Mouse (Mus musculus) intestine, embryonic 14.5 days (tissue): ENCODE results near the gene Fry. TPM values are rescaled to one million over a fixed set of nuclear protein-coding genes. Genes with fewer than 3 reads are reported as not detected.

Experiments
- ATAC-seq: fragments of 200-750 bp; cut with Nextera tagmentation; replicated peaks from 2 replicates; pipeline ENCODE4 v1.8.0; 2017; ENCODE audit warnings: low read depth, moderate number of reproducible peaks, moderate TSS enrichment, moderate library complexity; ENCODE audit not compliant: low FRiP score, low TSS enrichment
- DNase-seq: peaks from one replicate; pipeline ENCODE4 v3.0.0-alpha.2; 2018; ENCODE audit warnings: low spot score
- H3K27ac ChIP-seq: fragments of 300-500 bp; sonication (generic); 2 replicates; pipeline ENCODE4 v1.5.1; 2014; ENCODE audit warnings: low read depth, mild to moderate bottlenecking, control low read depth
- H3K27me3 ChIP-seq: fragments of 300-500 bp; sonication (generic); replicated peaks from 2 replicates; pipeline ENCODE4 v1.6.1; 2014; ENCODE audit warnings: low read length, control low read depth; ENCODE audit not compliant: control insufficient read depth, insufficient read depth
- H3K36me3 ChIP-seq: fragments of 300-500 bp; sonication (generic); 2 replicates; pipeline ENCODE4 v1.6.1; 2014; ENCODE audit warnings: low read length, control low read depth; ENCODE audit not compliant: control insufficient read depth, insufficient read depth
- H3K4me1 ChIP-seq: fragments of 300-500 bp; sonication (generic); replicated peaks from 2 replicates; pipeline ENCODE4 v1.6.1; 2014; ENCODE audit warnings: low read length, control low read depth, mixed read lengths; ENCODE audit not compliant: control insufficient read depth, insufficient read depth
- H3K4me2 ChIP-seq: fragments of 300-500 bp; sonication (generic); 2 replicates; pipeline ENCODE4 v1.6.1; 2014; ENCODE audit warnings: low read length
- H3K4me3 ChIP-seq: fragments of 300-500 bp; sonication (generic); 2 replicates; pipeline ENCODE4 v1.5.1; 2014; ENCODE audit warnings: low read depth, low read length, control low read depth, mixed read lengths
- H3K9ac ChIP-seq: fragments of 300-500 bp; sonication (generic); 2 replicates; pipeline ENCODE4 v1.6.1; 2014; ENCODE audit warnings: mild to moderate bottlenecking, low read length
- H3K9me3 ChIP-seq: fragments of 300-500 bp; sonication (generic); 2 replicates; pipeline ENCODE4 v1.6.1; 2016; ENCODE audit warnings: low read length, control low read depth; ENCODE audit not compliant: control insufficient read depth
- WGBS: fragments of 180-500 bp; shearing (Covaris S2); extraction: QIAGEN DNeasy Blood & Tissue Kit; methylation state at CpG from one replicate; pipeline ENCODE4 v1.1.7; 2014; 5-methylcytosine and 5-hydroxymethylcytosine counted together
- polyA plus RNA-seq: library from polyadenylated mRNA; unstranded; fragments of >200 nt; fragmentation: Nextera tagmentation; extraction: Ambion mirVana; gene quantifications from 2 replicates; pipeline ENCODE4 v1.2.1, GENCODE M21; 2014

Fry gene
- polyA plus RNA-seq, 1 experiment from 2014 or later: 11.6 TPM

- DNase-seq (no peak), ATAC-seq (no peak)
- Histone ChIP-seq H3K4me1 (no peaks in the 10 kb centered on the region), H3K27ac (no peak overlapping the region), H3K4me2 (no peak overlapping the region), H3K27me3 (no peaks in the 10 kb centered on the region), H3K4me3 (no peak overlapping the region), H3K36me3 (no peaks in the 10 kb centered on the region), H3K9ac (no peak overlapping the region), H3K9me3 (no peaks in the 10 kb centered on the region)
- WGBS: 89% methylated on average over 11 of the region's 11 CpGs
These were observed 16.7 kb upstream of the Fry start for GRCm38 (mm10) chr5:150101789-150102188.

- Histone ChIP-seq H3K27ac (no peak overlapping the region), H3K9ac (no peak overlapping the region), H3K9me3 (no peaks in the 10 kb centered on the region), H3K4me1 (no peaks in the 10 kb centered on the region), H3K4me3 (no peak overlapping the region), H3K4me2 (no peak overlapping the region), H3K27me3 (no peaks in the 10 kb centered on the region), H3K36me3 (no peaks in the 10 kb centered on the region)
- DNase-seq (no peak), ATAC-seq (no peak)
- WGBS: 89% methylated on average over 7 of the region's 7 CpGs
These were observed 12.1 kb upstream of the Fry start for GRCm38 (mm10) chr5:150106358-150106757.

GRCm38 (mm10) chr5:150111236-150111635, 7.2 kb upstream of the Fry start:
- Histone ChIP-seq H3K9me3 (no peaks in the 10 kb centered on the region), H3K9ac (no peak overlapping the region), H3K4me1 (peaks cover 11% of the 10 kb centered on the region; the same call in 1 of the 2 replicates), H3K4me2 (no peak overlapping the region), H3K27me3 (no peaks in the 10 kb centered on the region), H3K27ac (no peak overlapping the region), H3K36me3 (no peaks in the 10 kb centered on the region), H3K4me3 (no peak overlapping the region)
- ATAC-seq (no peak), DNase-seq (no peak)
- WGBS: 48% methylated on average over 8 of the region's 8 CpGs

GRCm38 (mm10) chr5:150114007-150114406, 4.4 kb upstream of the Fry start:
- DNase-seq (no peak), ATAC-seq (no peak)
- WGBS: 79% methylated on average over 7 of the region's 7 CpGs

GRCm38 (mm10) chr5:150114778-150115177, 3.7 kb upstream of the Fry start:
- Histone ChIP-seq H3K36me3 (no peaks in the 10 kb centered on the region), H3K27ac (no peak overlapping the region), H3K4me3 (no peak overlapping the region), H3K27me3 (peaks cover 6% of the 10 kb centered on the region; the same call in 1 of the 2 replicates), H3K9me3 (no peaks in the 10 kb centered on the region), H3K9ac (no peak overlapping the region), H3K4me1 (peaks cover 11% of the 10 kb centered on the region; the same call in 1 of the 2 replicates), H3K4me2 (no peak overlapping the region)
- 77% methylated on average over 4 of the region's 4 CpGs for WGBS
- ATAC-seq (no peak), DNase-seq (no peak)

More at GRCm38 (mm10) chr5:150114007-150114406, 4.4 kb upstream of the Fry start:
- H3K9me3 ChIP-seq: no peaks in the 10 kb centered on the region
- no peak overlapping the region for H3K4me2 ChIP-seq
- no peaks in the 10 kb centered on the region for H3K36me3 ChIP-seq
- no peaks in the 10 kb centered on the region for H3K27me3 ChIP-seq
- no peak overlapping the region for H3K9ac ChIP-seq
- no peak overlapping the region for H3K27ac ChIP-seq
- peaks cover 11% of the 10 kb centered on the region; the same call in 1 of the 2 replicates for H3K4me1 ChIP-seq
- no peak overlapping the region for H3K4me3 ChIP-seq

GRCm38 (mm10) chr5:150115271-150116092, 3.0 kb upstream of the Fry start:
- Histone ChIP-seq H3K9me3 (no peaks in the 10 kb centered on the region), H3K4me3 (no peak overlapping the region), H3K4me1 (peaks cover 11% of the 10 kb centered on the region; the same call in 1 of the 2 replicates), H3K27me3 (peaks cover 6% of the 10 kb centered on the region; the same call in 1 of the 2 replicates), H3K27ac (no peak overlapping the region), H3K4me2 (no peak overlapping the region), H3K9ac (no peak overlapping the region), H3K36me3 (no peaks in the 10 kb centered on the region)
- DNase-seq (no peak), ATAC-seq (no peak)
- WGBS: 56% methylated on average over 16 of the region's 16 CpGs

- ATAC-seq (no peak), DNase-seq (no peak)
- peaks cover 11% of the 10 kb centered on the region; the same call in 1 of the 2 replicates for H3K4me1 ChIP-seq
- peaks cover 6% of the 10 kb centered on the region; the same call in 1 of the 2 replicates for H3K27me3 ChIP-seq
- no peaks in the 10 kb centered on the region for H3K9me3 ChIP-seq
- no peak overlapping the region for H3K4me3 ChIP-seq
- no peak overlapping the region for H3K9ac ChIP-seq
- 76% methylated on average over 9 of the region's 9 CpGs for WGBS
- H3K27ac ChIP-seq: no peak overlapping the region
- no peak overlapping the region for H3K4me2 ChIP-seq
- no peaks in the 10 kb centered on the region for H3K36me3 ChIP-seq
These were observed 2.1 kb upstream of the Fry start for GRCm38 (mm10) chr5:150116216-150116905.

- no peak overlapping the region for H3K4me2 ChIP-seq
- WGBS: 85% methylated on average over 6 of the region's 6 CpGs
These were observed 1.6 kb upstream of the Fry start for GRCm38 (mm10) chr5:150116906-150117216.

More at GRCm38 (mm10) chr5:150116906-150117216, 1.6 kb upstream of the Fry start:
- ATAC-seq: no peak
- H3K4me1 ChIP-seq: peaks cover 11% of the 10 kb centered on the region; the same call in 1 of the 2 replicates
- H3K36me3 ChIP-seq: no peaks in the 10 kb centered on the region
- no peak for DNase-seq
- no peaks in the 10 kb centered on the region for H3K9me3 ChIP-seq
- H3K9ac ChIP-seq: no peak overlapping the region
- H3K4me3 ChIP-seq: no peak overlapping the region
- peaks cover 6% of the 10 kb centered on the region; the same call in 1 of the 2 replicates for H3K27me3 ChIP-seq
- H3K27ac ChIP-seq: no peak overlapping the region
